Mouse (Mus musculus) CH12.LX (cell line): ENCODE measurements around the gene Spink2. TPM values are rescaled to one million over a fixed set of nuclear protein-coding genes. Genes with fewer than 3 reads are reported as not detected.
A peak's percentile ranks its signal among the peaks of the same experiment; 100 is the strongest.

Experiments used
- DNase-seq: peaks from one replicate; pipeline ENCODE4 v3.0.0-alpha.2; 2013; ENCODE audit errors: extremely low read depth
- H3K27ac ChIP-seq: 2 replicates; pipeline ENCODE4 v1.5.1; 2012; ENCODE audit warnings: low read depth, mild to moderate bottlenecking, control low read depth, moderate library complexity; ENCODE audit not compliant: insufficient read depth
- H3K27me3 ChIP-seq: replicated peaks from 2 replicates; pipeline ENCODE3; 2012; ENCODE audit warnings: inconsistent platforms
- H3K36me3 ChIP-seq, 2 experiments: replicated peaks in 1 of 2; 2 replicates each; pipeline versions ENCODE3 to v1.6.1; 2012; ENCODE audit warnings: inconsistent platforms in 1 of 2, low read length in 1 of 2, mild to moderate bottlenecking in 1 of 2, mixed read lengths in 1 of 2, moderate library complexity in 1 of 2; ENCODE audit not compliant: control insufficient read depth in 1 of 2, insufficient read depth in 1 of 2
- H3K4me1 ChIP-seq, 2 experiments: 2 replicates each; pipeline ENCODE4 v1.6.1; 2012; ENCODE audit warnings: inconsistent platforms in 1 of 2, moderate library complexity in 1 of 2; ENCODE audit not compliant: insufficient read depth in 2 of 2, control insufficient read depth in 1 of 2
- H3K4me2 ChIP-seq: 2 replicates; pipeline ENCODE4 v1.6.1; 2012; ENCODE audit warnings: low read depth, mild to moderate bottlenecking, control low read depth; ENCODE audit not compliant: poor library complexity, insufficient read depth, severe bottlenecking
- H3K4me3 ChIP-seq, 3 experiments: fragments of 150-350 bp in 1 of 3; sonication (generic) in 1 of 3; replicated peaks in 1 of 3; 2 replicates each; pipeline versions ENCODE3 to v1.5.1; 2011 to 2012; ENCODE audit warnings: low read depth in 2 of 3, low read length in 2 of 3, mild to moderate bottlenecking in 2 of 3, moderate library complexity in 2 of 3, control low read depth in 1 of 3, improper control_type of control experiment in 1 of 3, inconsistent platforms in 1 of 3, mixed read lengths in 1 of 3; ENCODE audit not compliant: poor library complexity in 1 of 3
- H3K79me2 ChIP-seq: replicated peaks from 2 replicates; pipeline ENCODE4 v1.6.1; 2012; ENCODE audit warnings: mild to moderate bottlenecking, moderate library complexity; ENCODE audit not compliant: control insufficient read depth, poor library complexity, insufficient read depth, severe bottlenecking; ENCODE audit errors: extremely low read depth
- H3K9ac ChIP-seq: 2 replicates; pipeline ENCODE4 v1.6.1; 2012; ENCODE audit warnings: low read depth, mild to moderate bottlenecking, control low read depth, moderate library complexity; ENCODE audit not compliant: insufficient read depth
- H3K9me3 ChIP-seq: replicated peaks from 2 replicates; pipeline ENCODE3; 2012; ENCODE audit warnings: low read length, inconsistent platforms, mixed read lengths
- CHD1 ChIP-seq: IDR thresholded peaks from 2 replicates; pipeline ENCODE4 v1.6.1; 2012; ENCODE audit warnings: low read depth, low read length, improper control_type of control experiment, inconsistent platforms
- CTCF ChIP-seq, 2 experiments: IDR thresholded peaks in 1 of 2; conservative IDR thresholded peaks in 1 of 2; 2 replicates each; pipeline ENCODE4 v1.5.1; 2011 to 2012; ENCODE audit warnings: low read depth in 2 of 2, low read length in 2 of 2, improper control_type of control experiment in 1 of 2, inconsistent platforms in 1 of 2, mild to moderate bottlenecking in 1 of 2, moderate library complexity in 1 of 2
- ELF1 ChIP-seq: IDR thresholded peaks from 2 replicates; pipeline ENCODE4 v1.6.1; 2014; ENCODE audit warnings: low read depth, mild to moderate bottlenecking, inconsistent platforms, low read length, improper control_type of control experiment
- ETS1 ChIP-seq: conservative IDR thresholded peaks from 2 replicates; pipeline ENCODE4 v1.6.1; 2012; ENCODE audit warnings: low read depth, mild to moderate bottlenecking, inconsistent platforms, low read length, improper control_type of control experiment, moderate library complexity
- GABPA ChIP-seq: IDR thresholded peaks from 2 replicates; pipeline ENCODE4 v1.6.1; 2012; ENCODE audit warnings: low read depth, low read length, improper control_type of control experiment, inconsistent platforms; ENCODE audit not compliant: insufficient replicate concordance
- HCFC1 ChIP-seq: IDR thresholded peaks from 2 replicates; pipeline ENCODE4 v1.6.1; 2012; ENCODE audit warnings: low read depth, mild to moderate bottlenecking, inconsistent platforms, low read length, improper control_type of control experiment
- IRF4 ChIP-seq: IDR thresholded peaks from 2 replicates; pipeline ENCODE4 v1.6.1; 2014; ENCODE audit warnings: low read depth, mild to moderate bottlenecking, inconsistent platforms, low read length, improper control_type of control experiment
- JUN ChIP-seq: IDR thresholded peaks from 2 replicates; pipeline ENCODE4 v1.6.1; 2011; ENCODE audit warnings: low read depth, mild to moderate bottlenecking, low read length, improper control_type of control experiment, moderate library complexity; ENCODE audit not compliant: insufficient read depth
- MAZ ChIP-seq: IDR thresholded peaks from 2 replicates; pipeline ENCODE4 v1.6.1; 2012; ENCODE audit warnings: low read depth, mild to moderate bottlenecking, inconsistent platforms, low read length, improper control_type of control experiment, moderate library complexity
- MXI1 ChIP-seq: IDR thresholded peaks from 2 replicates; pipeline ENCODE4 v1.6.1; 2011; ENCODE audit warnings: mild to moderate bottlenecking, low read depth, low read length, improper control_type of control experiment
- NELFE ChIP-seq: IDR thresholded peaks from 2 replicates; pipeline ENCODE4 v1.6.1; 2011; ENCODE audit warnings: low read depth, low read length, improper control_type of control experiment
- PAX5 ChIP-seq: IDR thresholded peaks from 2 replicates; pipeline ENCODE4 v1.6.1; 2012; ENCODE audit warnings: low read length, inconsistent platforms, mixed read lengths
- RAD21 ChIP-seq: IDR thresholded peaks from 2 replicates; pipeline ENCODE4 v1.6.1; 2011; ENCODE audit warnings: low read depth, mild to moderate bottlenecking, low read length, improper control_type of control experiment, moderate library complexity
- RCOR1 ChIP-seq: conservative IDR thresholded peaks from 2 replicates; pipeline ENCODE4 v1.6.1; 2012; ENCODE audit warnings: low read depth, mild to moderate bottlenecking, inconsistent platforms, low read length, improper control_type of control experiment
- SMC3 ChIP-seq: IDR thresholded peaks from 2 replicates; pipeline ENCODE4 v1.6.1; 2011; ENCODE audit warnings: low read depth, low read length, improper control_type of control experiment
- UBTF ChIP-seq: IDR thresholded peaks from 2 replicates; pipeline ENCODE4 v1.6.1; 2012; ENCODE audit warnings: low read depth, mild to moderate bottlenecking, inconsistent platforms, low read length, improper control_type of control experiment, moderate library complexity
- USF2 ChIP-seq: conservative IDR thresholded peaks from 2 replicates; pipeline ENCODE4 v1.6.1; 2011; ENCODE audit warnings: low read depth, low read length, improper control_type of control experiment
- ZC3H11A ChIP-seq: IDR thresholded peaks from 2 replicates; pipeline ENCODE4 v1.6.1; 2012; ENCODE audit warnings: low read depth, mild to moderate bottlenecking, inconsistent platforms, low read length, improper control_type of control experiment
- dilution Hi-C: fragments of 300-500 bp; cut with MboI; formaldehyde crosslinking; loops from 2 replicates; pipeline ENCODE4 v1.14.3; 2020; ENCODE audit warnings: low sequenced_read_pairs; ENCODE audit not compliant: extremely low pct_unique_long_range_greater_than_20kb, extremely low pct_ligation_motif_present
- in situ Hi-C: fragments of 300-500 bp; cut with MboI; formaldehyde crosslinking; loops from 3 replicates; pipeline ENCODE4 v1.14.3; 2019; ENCODE audit warnings: low sequenced_read_pairs, low pct_ligation_motif_present, low pct_unique_long_range_greater_than_20kb, mixed read lengths
- polyA plus RNA-seq: library from polyadenylated mRNA; unstranded; fragments of >175 nt; gene quantifications from 2 replicates; pipeline ENCODE4 v1.2.1, GENCODE M21; 2012; ENCODE audit warnings: low read depth; ENCODE audit not compliant: insufficient read length
- total RNA-seq, 2 experiments: library from RNA; depleted of rRNA; stranded (reverse); fragments of 300-350 nt in 1 of 2; fragments of >200 nt in 1 of 2; gene quantifications; 2 replicates each; pipeline ENCODE4 v1.2.3; 2012 to 2014

Spink2 gene
- total and polyA plus RNA-seq, 3 experiments: 0.42 to 1.3 TPM; not detected in 1

DNA sequence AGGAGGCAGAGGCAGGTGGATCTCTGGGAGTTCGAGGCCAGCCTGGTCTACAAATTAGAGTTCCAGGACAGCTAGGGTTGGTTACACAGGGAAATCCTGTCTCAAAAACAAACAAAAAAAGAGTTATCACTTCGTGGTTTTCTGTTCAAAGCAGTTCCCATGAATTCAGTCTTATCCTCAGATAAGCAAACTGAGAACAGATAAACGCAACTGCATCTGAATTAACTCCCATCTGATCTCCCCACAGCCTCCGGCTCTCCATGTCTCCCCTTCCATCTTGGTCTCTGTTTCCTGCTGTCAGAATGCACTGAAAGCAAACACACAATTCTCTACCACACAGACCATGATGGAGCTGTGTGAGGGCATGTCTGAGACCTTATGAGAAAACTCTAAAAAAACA is 10.6 kb downstream of the Spink2 start:
- Histone ChIP-seq H3K79me2 (no peaks in the 10 kb centered on the region), H3K9me3 (no peaks in the 10 kb centered on the region), H3K4me3 (no peak overlapping the region), H3K27ac (no peak overlapping the region), H3K4me2 (no peak overlapping the region), H3K9ac (no peak overlapping the region), H3K36me3 (no peaks in the 10 kb centered on the region), H3K4me1 (peaks cover 0 to 2% of the 10 kb centered on the region in 2 experiments; a peak in 1 of 4 replicates), H3K27me3 (no peaks in the 10 kb centered on the region)
- DNase-seq: no peak
- in situ Hi-C loops (no loop called here), dilution Hi-C loops (no loop called here)
- TF ChIP-seq RAD21: no peak
- no peak for TF ChIP-seq GABPA
- no peak for TF ChIP-seq ELF1
- TF ChIP-seq USF2: no peak
- no peak for TF ChIP-seq UBTF
- TF ChIP-seq CHD1: no peak
- no peak for TF ChIP-seq RCOR1
- TF ChIP-seq HCFC1: no peak
- TF ChIP-seq PAX5: no peak
- TF ChIP-seq ETS1: no peak
- no peak for TF ChIP-seq SMC3
- TF ChIP-seq MXI1: no peak
- no peak for TF ChIP-seq CTCF (conservative IDR thresholded peaks at IDR 0.05 in 1 of 2, IDR thresholded peaks at IDR 0.05 in 1 of 2; ENCODE audit: low read depth in 2 of 2, low read length in 2 of 2)

DNA sequence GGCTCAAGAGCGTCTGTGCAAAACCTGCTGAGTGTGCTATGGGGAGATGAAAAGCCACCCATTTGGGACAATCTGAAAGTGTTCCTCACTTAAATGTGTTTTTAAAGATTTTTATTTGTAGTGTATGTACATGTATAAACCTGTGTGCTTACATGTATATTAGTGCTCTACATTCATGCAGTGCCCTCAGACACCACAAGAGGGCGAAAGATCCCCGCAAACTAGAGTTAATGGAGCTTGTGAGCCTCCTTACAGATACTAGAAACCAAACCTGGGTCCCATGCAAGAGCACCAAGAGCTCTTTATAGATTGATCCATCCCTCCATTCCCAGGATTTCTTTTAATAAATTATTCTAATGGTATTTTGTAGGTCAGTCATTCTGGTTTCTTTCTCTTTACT is 17.3 kb downstream of the Spink2 start:
- dilution Hi-C loops: no loop called here

More for the DNA sequence above, 17.3 kb downstream of the Spink2 start:
- H3K4me2 ChIP-seq: no peak overlapping the region
- H3K4me3 ChIP-seq: no peak overlapping the region
- no peaks in the 10 kb centered on the region for H3K9me3 ChIP-seq
- no peak overlapping the region for H3K9ac ChIP-seq
- no peak for TF ChIP-seq IRF4
- peak; percentile 63 for TF ChIP-seq ZC3H11A
- peak; percentile 92 to 94 for TF ChIP-seq CTCF (conservative IDR thresholded peaks at IDR 0.05 in 1 of 2, IDR thresholded peaks at IDR 0.05 in 1 of 2; ENCODE audit: low read depth in 2 of 2, low read length in 2 of 2)
- TF ChIP-seq MAZ: no peak
- TF ChIP-seq JUN: no peak
- TF ChIP-seq NELFE: no peak
- TF ChIP-seq SMC3: peak; percentile 95
- TF ChIP-seq RAD21: peak; percentile 94
- TF ChIP-seq, all 38 proteins: peak for 4
- peaks cover 0 to 18% of the 10 kb centered on the region in 2 experiments; a peak in 2 of 4 replicates for H3K4me1 ChIP-seq
- no peaks in the 10 kb centered on the region for H3K27me3 ChIP-seq
- H3K79me2 ChIP-seq: no peaks in the 10 kb centered on the region
- H3K27ac ChIP-seq: no peak overlapping the region
- H3K36me3 ChIP-seq: no peaks in the 10 kb centered on the region
- DNase-seq: peak; percentile 80
- in situ Hi-C loops: loop anchor here (10.0 kb wide), 1 partner anchor 179 kb away; the partner anchor contains the start of gene Thegl
